In genomic region chr4:40681908-40682307, GRCm38 (mm10) we compare ENCODE assay signal across 9 mouse cellular contexts. TPM values are rescaled to one million over a fixed set of nuclear protein-coding genes. Genes with fewer than 3 reads are reported as not detected.
A peak's percentile ranks its signal among the peaks of the same experiment; 100 is the strongest.
DNase-seq lines count a peak whose midpoint lies in the region; ATAC-seq and TF ChIP-seq lines count a peak whose summit lies in the region.
"Had no signal": no experiment of that assay in that cellular context is flagged by ENCODE, and none has a peak within 500 bp of the region (broad histone marks: within the 10 kb centered on the region; RNA-seq: fewer than 3 reads in every experiment).

No protein-coding gene starts in this region.

- no peaks in the 10 kb centered on the region for H3K79me2 ChIP-seq in liver, adult 2 months (ENCODE audit: control insufficient read depth, insufficient read depth, low read length)

- no peaks in the 10 kb centered on the region for H3K4me1 ChIP-seq in liver, adult 2 months (ENCODE audit: control insufficient read depth, insufficient read depth, low read length)
- no peaks in the 10 kb centered on the region for H3K4me1 ChIP-seq in liver, embryonic 12.5 days
- H3K4me1 ChIP-seq in cortical plate, adult 2 months (ENCODE audit: control insufficient read depth, insufficient read depth, low read length): no peaks in the 10 kb centered on the region; the same call in 1 of the 2 replicates
- no peaks in the 10 kb centered on the region; the same call in 1 of the 2 replicates for H3K4me1 ChIP-seq in hindbrain, embryonic 16.5 days (ENCODE audit: control insufficient read depth, insufficient read depth, low read depth, low read length)
- H3K4me1 ChIP-seq in neural tube, embryonic 15.5 days: peaks cover 4% of the 10 kb centered on the region

- H3K9me3 ChIP-seq in liver, embryonic 12.5 days (replicated peaks): no peaks in the 10 kb centered on the region
- H3K9me3 ChIP-seq in hindbrain, embryonic 16.5 days (ENCODE audit: control insufficient read depth, low read length): no peaks in the 10 kb centered on the region
- H3K9me3 ChIP-seq in neural tube, embryonic 15.5 days (replicated peaks): no peaks in the 10 kb centered on the region

- H3K4me2 ChIP-seq in liver, embryonic 12.5 days: no peak overlapping the region
- no peak overlapping the region for H3K4me2 ChIP-seq in hindbrain, embryonic 16.5 days (ENCODE audit: low read length)
- H3K4me2 ChIP-seq in neural tube, embryonic 15.5 days: no peak overlapping the region

- intact Hi-C loops in left cerebral cortex, postnatal 14 days (cut with DNase I): loop anchor here (2.0 to 5.0 kb wide), 3 partner anchors 381 to 550 kb away; no protein-coding TSS in a partner anchor

- 0 out of 2 replicates have a peak, but pooled peaks have one; percentile 19 for TF ChIP-seq CTCF in liver, adult 2 months (IDR thresholded peaks at IDR 0.05; ENCODE audit: low read depth, low read length)
- peak; percentile 44; the same call in 1 of the 2 replicates for TF ChIP-seq CTCF in cortical plate, adult 2 months (IDR thresholded peaks at IDR 0.05; ENCODE audit: extremely low read depth, insufficient read depth, low read length)

- WGBS in liver, adult 2 months: 10% methylated on average over 3 of the region's 3 CpGs
- WGBS in liver, embryonic 12.5 days (ENCODE audit: insufficient replicate concordance): 26% methylated on average over 3 of the region's 3 CpGs
- 16% methylated on average over 3 of the region's 3 CpGs for WGBS in hindbrain, embryonic 16.5 days
- WGBS in neural tube, embryonic 15.5 days: 22% methylated on average over 3 of the region's 3 CpGs

- no peak overlapping the region for H3K4me3 ChIP-seq in liver, adult 2 months (ENCODE audit: insufficient read depth, low read depth, low read length)
- H3K4me3 ChIP-seq in liver, embryonic 12.5 days: no peak overlapping the region
- no peak overlapping the region for H3K4me3 ChIP-seq in cortical plate, adult 2 months (ENCODE audit: insufficient read depth, low read length)
- H3K4me3 ChIP-seq in hindbrain, embryonic 16.5 days (ENCODE audit: low read length): no peak overlapping the region
- H3K4me3 ChIP-seq in neural tube, embryonic 15.5 days (replicated peaks): no peak overlapping the region
- H3K4me3 ChIP-seq: erythroblast, embryonic 14.5 days had no signal

- ATAC-seq in liver, embryonic 12.5 days: no peak
- ATAC-seq in hindbrain, embryonic 16.5 days: peak; percentile 24
- peak; percentile 30; the same call in 1 of the 2 replicates for ATAC-seq in neural tube, embryonic 15.5 days (ENCODE audit: low FRiP score)

- no peak for TF ChIP-seq POLR2A in liver, adult 2 months (IDR thresholded peaks at IDR 0.05; ENCODE audit: extremely low read depth, insufficient read depth, low read length)
- TF ChIP-seq POLR2A in cortical plate, adult 2 months (IDR thresholded peaks at IDR 0.05; ENCODE audit: extremely low read depth, insufficient read depth, low read length): no peak

- DNase-seq in liver, adult 2 months (ENCODE audit: extremely low read depth, low read depth, low spot score): peak; percentile 37
- DNase-seq in ZHBTc4 (ENCODE audit: low read depth, low spot score): peak; percentile 58
- DNase-seq in left cerebral cortex, postnatal 14 days (ENCODE audit: low spot score in 2 of 2): peak; percentile 74 to 86
- no peak for DNase-seq in gastrocnemius, adult 8-10 months (ENCODE audit: low spot score in 2 of 2)

- peaks cover 4% of the 10 kb centered on the region; the same call in 1 of the 2 replicates for H3K36me3 ChIP-seq in liver, adult 2 months (ENCODE audit: control insufficient read depth, insufficient read depth, low read length)
- peaks cover 15% of the 10 kb centered on the region for H3K36me3 ChIP-seq in liver, embryonic 12.5 days
- H3K36me3 ChIP-seq in hindbrain, embryonic 16.5 days (ENCODE audit: control insufficient read depth, insufficient read depth, low read length): no peaks in the 10 kb centered on the region
- H3K36me3 ChIP-seq in neural tube, embryonic 15.5 days: peaks cover 14% of the 10 kb centered on the region

- H3K27ac ChIP-seq in liver, adult 2 months (replicated peaks; ENCODE audit: insufficient read depth, low read depth, low read length): no peak overlapping the region
- H3K27ac ChIP-seq in liver, embryonic 12.5 days: no peak overlapping the region
- no peak overlapping the region for H3K27ac ChIP-seq in cortical plate, adult 2 months (ENCODE audit: insufficient read depth, low read length)
- no peak overlapping the region for H3K27ac ChIP-seq in hindbrain, embryonic 16.5 days (ENCODE audit: low read depth, low read length)
- H3K27ac ChIP-seq in neural tube, embryonic 15.5 days (replicated peaks): no peak overlapping the region

- H3K9ac ChIP-seq in liver, adult 2 months (ENCODE audit: low read depth, low read length): no peak overlapping the region
- H3K9ac ChIP-seq in liver, embryonic 12.5 days: no peak overlapping the region
- H3K9ac ChIP-seq in hindbrain, embryonic 16.5 days (ENCODE audit: low read depth, low read length): no peak overlapping the region
- no peak overlapping the region for H3K9ac ChIP-seq in neural tube, embryonic 15.5 days (replicated peaks)

- no peaks in the 10 kb centered on the region for H3K27me3 ChIP-seq in liver, adult 2 months (ENCODE audit: control insufficient read depth, insufficient read depth, low read length)
- peaks cover 4% of the 10 kb centered on the region; the same call in 1 of the 2 replicates for H3K27me3 ChIP-seq in liver, embryonic 12.5 days (replicated peaks)
- no peaks in the 10 kb centered on the region for H3K27me3 ChIP-seq in hindbrain, embryonic 16.5 days (replicated peaks; ENCODE audit: control insufficient read depth, insufficient read depth, low read length)
- no peaks in the 10 kb centered on the region for H3K27me3 ChIP-seq in neural tube, embryonic 15.5 days (replicated peaks)

RNA-seq across cellular contexts. Expression of gene Aptx, which starts 21.1 kb away (rescaled TPM):
- 6.2 and 7.2 TPM in 2 replicates for total RNA-seq in liver, adult 2 months (2014; rRNA removed)
- polyA plus RNA-seq in liver, adult 2 months (2012; rRNA removed): 3.4 and 4.8 TPM in 2 replicates
- 13.8 and 15.2 TPM in 2 replicates for polyA plus RNA-seq in liver, embryonic 12.5 days (2016; fragmentation: Nextera tagmentation; extraction: Ambion mirVana)
- polyA plus RNA-seq in cortical plate, adult 2 months (2012; rRNA removed): 27.8 and 28.0 TPM in 2 replicates
- 41.4 and 44.8 TPM in 2 replicates for polyA plus RNA-seq in hindbrain, embryonic 16.5 days (2015; fragmentation: Nextera tagmentation; extraction: Ambion mirVana)
- total RNA-seq in left cerebral cortex, postnatal 14 days (2021): 10 to 100 TPM; 26.1 to 27.6 TPM
- 41.0 and 41.2 TPM in 2 replicates for polyA plus RNA-seq in neural tube, embryonic 15.5 days (2015; fragmentation: Nextera tagmentation; extraction: Ambion mirVana)
- 10 to 100 TPM; 13.3 to 18.5 (median 16.2) TPM for total RNA-seq in gastrocnemius, adult 8-10 months (2022)

RNA-seq across cellular contexts. Expression of gene Dnaja1, which starts 40.0 kb away (rescaled TPM):
- total RNA-seq in liver, adult 2 months (2014; rRNA removed): 85.2 and 135 TPM in 2 replicates
- polyA plus RNA-seq in liver, adult 2 months (2012; rRNA removed): 9.1 and 11.5 TPM in 2 replicates
- polyA plus RNA-seq in liver, embryonic 12.5 days (2016; fragmentation: Nextera tagmentation; extraction: Ambion mirVana): 245 and 261 TPM in 2 replicates
- polyA plus RNA-seq in cortical plate, adult 2 months (2012; rRNA removed): 98.3 and 98.7 TPM in 2 replicates
- 625 and 673 TPM in 2 replicates for polyA plus RNA-seq in hindbrain, embryonic 16.5 days (2015; fragmentation: Nextera tagmentation; extraction: Ambion mirVana)
- 100 to 1,000 TPM; 314 to 324 TPM for total RNA-seq in left cerebral cortex, postnatal 14 days (2021)
- 652 and 681 TPM in 2 replicates for polyA plus RNA-seq in neural tube, embryonic 15.5 days (2015; fragmentation: Nextera tagmentation; extraction: Ambion mirVana)
- total RNA-seq in gastrocnemius, adult 8-10 months (2022): 10 to 100 TPM; 24.8 to 44.0 (median 28.5) TPM

Comparison
In these comparisons a context has a peak if more than half of its experiments do, and no peak if none do; other contexts are left out.
1. DNase-seq: peak in liver, adult 2 months (single experiment), ZHBTc4 (single experiment) and left cerebral cortex, postnatal 14 days (2 of 2); none in gastrocnemius, adult 8-10 months (0 of 2).